Mouse (Mus musculus) stomach, adult 2 months (tissue): ENCODE results near the gene Mansc4. TPM values are rescaled to one million over a fixed set of nuclear protein-coding genes. Genes with fewer than 3 reads are reported as not detected.

Experiments
- polyA plus RNA-seq: library from polyadenylated mRNA; depleted of rRNA; stranded (reverse); fragments of >200 nt; gene quantifications from 2 replicates; pipeline ENCODE4 v1.2.3, GENCODE M21; 2012; rRNA removed

Mansc4 gene
- polyA plus RNA-seq = 0.73 and 1.2 TPM in 2 replicates

GRCm38 (mm10) chr6:147086594-147087225 lies at the start of gene Mansc4:
Gene Mansc4 (minus strand): TSS chr6:147087032.

GRCm38 (mm10) chr6:147091136-147092120 lies 4.6 kb upstream of the Mansc4 start, which contains the start of gene Klhl42:
Gene Klhl42 (plus strand): TSS chr6:147091379.

GRCm38 (mm10) chr6:147042291-147043290 lies 44.2 kb downstream of the Mansc4 start, which contains the start of gene Mrps35:
Gene Mrps35 (plus strand): TSS chr6:147042764.

GRCm38 (mm10) chr6:147032303-147032925 lies 54.4 kb downstream of the Mansc4 start, which contains the start of gene Rep15:
Gene Rep15 (plus strand): TSS chr6:147032584.

Other genes starting within 250 kb of the Mansc4 start
- gene Smco2, start 236.9 kb downstream of the Mansc4 start, polyA plus RNA-seq = not detected in 2 replicates
- 3.4 and 4.8 TPM in 2 replicates for gene Ppfibp1, start 198.5 kb downstream of the Mansc4 start, polyA plus RNA-seq
- gene 1700034J05Rik, start 132.6 kb downstream of the Mansc4 start, polyA plus RNA-seq = not detected in 2 replicates
- 8.3 and 10.0 TPM in 2 replicates for gene Rep15, start 54.4 kb downstream of the Mansc4 start, polyA plus RNA-seq
- 2.8 and 5.3 TPM in 2 replicates for gene Mrps35, start 44.3 kb downstream of the Mansc4 start, polyA plus RNA-seq
- 2.6 and 3.5 TPM in 2 replicates for gene Klhl42, start 4.3 kb upstream of the Mansc4 start, polyA plus RNA-seq
- gene Pthlh, start 177.2 kb upstream of the Mansc4 start, polyA plus RNA-seq = 3.0 and 4.2 TPM in 2 replicates